Mouse (Mus musculus) stomach, embryonic 15.5 days (tissue): ENCODE data around the gene Phf1. TPM values are rescaled to one million over a fixed set of nuclear protein-coding genes. Genes with fewer than 3 reads are reported as not detected.

ENCODE experiments used
- ATAC-seq: fragments of 200-750 bp; cut with Nextera tagmentation; 2 replicates; pipeline ENCODE4 v1.8.0; 2017; ENCODE audit warnings: low read depth, moderate number of reproducible peaks, moderate TSS enrichment; ENCODE audit not compliant: insufficient read depth, low FRiP score
- H3K27ac ChIP-seq: fragments of 300-500 bp; sonication (generic); 2 replicates; pipeline ENCODE4 v1.5.1; 2015; ENCODE audit warnings: mild to moderate bottlenecking, inconsistent platforms
- H3K27me3 ChIP-seq: fragments of 300-500 bp; sonication (generic); replicated peaks from 2 replicates; pipeline ENCODE4 v1.6.1; 2015; ENCODE audit warnings: inconsistent platforms
- H3K36me3 ChIP-seq: fragments of 300-500 bp; sonication (generic); 2 replicates; pipeline ENCODE4 v1.6.1; 2015; ENCODE audit warnings: inconsistent platforms
- H3K4me1 ChIP-seq: fragments of 300-500 bp; sonication (generic); 2 replicates; pipeline ENCODE4 v1.6.1; 2015; ENCODE audit warnings: inconsistent platforms
- H3K4me2 ChIP-seq: fragments of 300-500 bp; sonication (generic); 2 replicates; pipeline ENCODE4 v1.6.1; 2015; ENCODE audit warnings: mild to moderate bottlenecking, inconsistent platforms
- H3K4me3 ChIP-seq: fragments of 300-500 bp; sonication (generic); replicated peaks from 2 replicates; pipeline ENCODE4 v1.5.1; 2015; ENCODE audit warnings: inconsistent platforms
- H3K9ac ChIP-seq: fragments of 300-500 bp; sonication (generic); 2 replicates; pipeline ENCODE4 v1.6.1; 2015; ENCODE audit warnings: inconsistent platforms
- H3K9me3 ChIP-seq: fragments of 300-500 bp; sonication (generic); 2 replicates; pipeline ENCODE4 v1.6.1; 2016; ENCODE audit warnings: inconsistent platforms
- WGBS: fragments of 180-500 bp; shearing (Covaris S2); methylation state at CpG from one replicate; pipeline ENCODE4 v1.1.7; 2015; 5-methylcytosine and 5-hydroxymethylcytosine counted together
- polyA plus RNA-seq: library from polyadenylated mRNA; unstranded; fragments of >200 nt; fragmentation: Nextera tagmentation; extraction: Ambion mirVana; gene quantifications from 2 replicates; pipeline ENCODE4 v1.2.1, GENCODE M21; 2015

Gene Phf1
- polyA plus RNA-seq: 8.5 and 8.7 TPM in 2 replicates

GRCm38 (mm10) chr17:26932839-26933398, at the start of gene Phf1:
Phf1 (plus strand) TSS chr17:26933052.
- Histone ChIP-seq H3K27me3 (no peaks in the 10 kb centered on the region), H3K4me1 (peaks cover 24% of the 10 kb centered on the region), H3K9me3 (no peaks in the 10 kb centered on the region), H3K27ac (peak within 1 kb of the TSS; percentile 90), H3K4me3 (peak within 1 kb of the TSS; percentile 65), H3K36me3 (peaks cover 31% of the 10 kb centered on the region), H3K4me2 (peak within 1 kb of the TSS; percentile 81), H3K9ac (peak within 1 kb of the TSS; percentile 51)
- WGBS: under 1% methylated on average over 42 of the region's 43 CpGs
- peak; percentile 89 for ATAC-seq

GRCm38 (mm10) chr17:26883585-26883984, 49.3 kb upstream of the Phf1 start:
- no peak overlapping the region for H3K27ac ChIP-seq
- H3K4me3 ChIP-seq: no peak overlapping the region
- H3K4me2 ChIP-seq: no peak overlapping the region
- ATAC-seq: no peak
- H3K9ac ChIP-seq: no peak overlapping the region
- H3K9me3 ChIP-seq: no peaks in the 10 kb centered on the region
- 61% methylated on average over 6 of the region's 6 CpGs for WGBS
- H3K4me1 ChIP-seq: peaks cover 21% of the 10 kb centered on the region
- H3K27me3 ChIP-seq: 0 out of 2 replicates have a peak, but pooled peaks cover 3% of the 10 kb centered on the region
- no peaks in the 10 kb centered on the region for H3K36me3 ChIP-seq

GRCm38 (mm10) chr17:26884995-26885926, 47.6 kb upstream of the Phf1 start:
- Histone ChIP-seq H3K4me1 (peaks cover 21% of the 10 kb centered on the region), H3K4me3 (peak overlapping the region; percentile 44), H3K27ac (peak overlapping the region; percentile 33; the same call in 1 of the 2 replicates), H3K4me2 (peak overlapping the region; percentile 76), H3K9me3 (no peaks in the 10 kb centered on the region), H3K9ac (peak overlapping the region; percentile 35; the same call in 1 of the 2 replicates), H3K27me3 (0 out of 2 replicates have a peak, but pooled peaks cover 3% of the 10 kb centered on the region), H3K36me3 (no peaks in the 10 kb centered on the region)
- peak; percentile 67; the same call in 1 of the 2 replicates for ATAC-seq
- 17% methylated on average over 25 of the region's 25 CpGs for WGBS

GRCm38 (mm10) chr17:26886047-26886749, 46.7 kb upstream of the Phf1 start:
- H3K9ac ChIP-seq: peak overlapping the region; percentile 13; the same call in 1 of the 2 replicates
- H3K9me3 ChIP-seq: no peaks in the 10 kb centered on the region
- H3K4me1 ChIP-seq: peaks cover 21% of the 10 kb centered on the region
- H3K4me2 ChIP-seq: peak overlapping the region; percentile 76
- ATAC-seq: peak; percentile 83
- WGBS: 9% methylated on average over 30 of the region's 30 CpGs
- 0 out of 2 replicates have a peak, but pooled peaks cover 3% of the 10 kb centered on the region for H3K27me3 ChIP-seq
- no peaks in the 10 kb centered on the region for H3K36me3 ChIP-seq
- peak overlapping the region; percentile 44 for H3K4me3 ChIP-seq
- no peak overlapping the region for H3K27ac ChIP-seq

- H3K4me1 ChIP-seq: peaks cover 25% of the 10 kb centered on the region
- no peaks in the 10 kb centered on the region for H3K9me3 ChIP-seq
- 0 out of 2 replicates have a peak, but pooled peaks cover 3% of the 10 kb centered on the region for H3K27me3 ChIP-seq
- H3K36me3 ChIP-seq: no peaks in the 10 kb centered on the region
- WGBS: 16% methylated on average over 3 of the region's 3 CpGs
- no peak overlapping the region for H3K4me3 ChIP-seq
- H3K4me2 ChIP-seq: no peak overlapping the region
- ATAC-seq: no peak
- no peak overlapping the region; the same call in 1 of the 2 replicates for H3K27ac ChIP-seq
- no peak overlapping the region for H3K9ac ChIP-seq
These were observed 44.9 kb upstream of the Phf1 start for GRCm38 (mm10) chr17:26887926-26888325.

- H3K9ac ChIP-seq: no peak overlapping the region
- H3K27ac ChIP-seq: peak overlapping the region; percentile 62
- 36% methylated on average over 16 of the region's 16 CpGs for WGBS
- peak; percentile 40 for ATAC-seq
- H3K4me1 ChIP-seq: 0 out of 2 replicates have a peak, but pooled peaks cover 7% of the 10 kb centered on the region
- H3K4me2 ChIP-seq: peak overlapping the region; percentile 29; the same call in 1 of the 2 replicates
- H3K27me3 ChIP-seq: no peaks in the 10 kb centered on the region
- H3K9me3 ChIP-seq: no peaks in the 10 kb centered on the region
- 0 out of 2 replicates have a peak overlapping the region, but pooled peaks have one; percentile 5 for H3K4me3 ChIP-seq
- no peaks in the 10 kb centered on the region for H3K36me3 ChIP-seq
These were observed 40.0 kb upstream of the Phf1 start for GRCm38 (mm10) chr17:26892635-26893375.

GRCm38 (mm10) chr17:26893492-26893891, 39.4 kb upstream of the Phf1 start:
- no peak overlapping the region for H3K4me2 ChIP-seq
- no peaks in the 10 kb centered on the region for H3K27me3 ChIP-seq
- H3K36me3 ChIP-seq: no peaks in the 10 kb centered on the region
- H3K9me3 ChIP-seq: no peaks in the 10 kb centered on the region
- ATAC-seq: no peak
- no peak overlapping the region for H3K27ac ChIP-seq
- WGBS: 60% methylated on average over 6 of the region's 6 CpGs
- H3K4me3 ChIP-seq: no peak overlapping the region
- no peak overlapping the region for H3K9ac ChIP-seq
- H3K4me1 ChIP-seq: 0 out of 2 replicates have a peak, but pooled peaks cover 7% of the 10 kb centered on the region

- no peaks in the 10 kb centered on the region for H3K9me3 ChIP-seq
- no peaks in the 10 kb centered on the region for H3K36me3 ChIP-seq
- 80% methylated on average over 6 of the region's 6 CpGs for WGBS
- ATAC-seq: no peak
- H3K4me1 ChIP-seq: 0 out of 2 replicates have a peak, but pooled peaks cover 7% of the 10 kb centered on the region
- H3K9ac ChIP-seq: no peak overlapping the region
- H3K27me3 ChIP-seq: no peaks in the 10 kb centered on the region
- H3K27ac ChIP-seq: no peak overlapping the region
- no peak overlapping the region for H3K4me2 ChIP-seq
- no peak overlapping the region for H3K4me3 ChIP-seq
These were observed 38.5 kb upstream of the Phf1 start for GRCm38 (mm10) chr17:26894342-26894741.

- 0 out of 2 replicates have a peak, but pooled peaks cover 7% of the 10 kb centered on the region for H3K4me1 ChIP-seq
- H3K27me3 ChIP-seq: no peaks in the 10 kb centered on the region
- no peak overlapping the region for H3K4me2 ChIP-seq
- no peak overlapping the region for H3K27ac ChIP-seq
- ATAC-seq: no peak
- H3K9me3 ChIP-seq: no peaks in the 10 kb centered on the region
- no peak overlapping the region for H3K4me3 ChIP-seq
- no peaks in the 10 kb centered on the region for H3K36me3 ChIP-seq
- H3K9ac ChIP-seq: no peak overlapping the region
- WGBS: 15% methylated on average over 10 of the region's 10 CpGs
These were observed 37.3 kb upstream of the Phf1 start for GRCm38 (mm10) chr17:26895578-26895977.

GRCm38 (mm10) chr17:26900916-26901315, 31.9 kb upstream of the Phf1 start:
- no peaks in the 10 kb centered on the region for H3K9me3 ChIP-seq
- ATAC-seq: no peak
- 77% methylated on average over 6 of the region's 6 CpGs for WGBS
- H3K36me3 ChIP-seq: no peaks in the 10 kb centered on the region
- H3K4me1 ChIP-seq: no peaks in the 10 kb centered on the region
- H3K4me2 ChIP-seq: no peak overlapping the region
- no peaks in the 10 kb centered on the region for H3K27me3 ChIP-seq
- no peak overlapping the region for H3K27ac ChIP-seq
- H3K9ac ChIP-seq: no peak overlapping the region
- H3K4me3 ChIP-seq: no peak overlapping the region

GRCm38 (mm10) chr17:26904320-26904719, 28.5 kb upstream of the Phf1 start:
- Histone ChIP-seq H3K27me3 (no peaks in the 10 kb centered on the region), H3K36me3 (no peaks in the 10 kb centered on the region), H3K9ac (no peak overlapping the region), H3K4me2 (no peak overlapping the region), H3K27ac (no peak overlapping the region), H3K4me1 (no peaks in the 10 kb centered on the region), H3K9me3 (no peaks in the 10 kb centered on the region), H3K4me3 (no peak overlapping the region)
- WGBS: 60% methylated on average over 5 of the region's 5 CpGs
- ATAC-seq: no peak
